Mouse (Mus musculus) midbrain, embryonic 16.5 days (tissue): ENCODE results near the gene Med27. TPM values are rescaled to one million over a fixed set of nuclear protein-coding genes. Genes with fewer than 3 reads are reported as not detected.

ENCODE experiments used
- microRNA-seq: library from miRNA; unstranded; fragments of <30 nt; microRNA quantifications from one replicate; pipeline ENCODE4, GENCODE M21; 2017
- polyA plus RNA-seq: library from polyadenylated mRNA; unstranded; fragments of >200 nt; fragmentation: Nextera tagmentation; extraction: Ambion mirVana; gene quantifications from 2 replicates; pipeline ENCODE4 v1.2.1, GENCODE M21; 2015

Med27 gene
- polyA plus RNA-seq, 1 experiment from 2014 or later = 70.6 TPM

Small RNA genes lying within 50 kb of the gene (microRNA-seq; reads per million reads assigned to microRNA genes)
- not detected for gene Mir133c

Other genes with a start within 250 kb of the Med27 start
- gene Setx, start 222.6 kb upstream of the Med27 start, polyA plus RNA-seq = 12.2 and 13.4 TPM in 2 replicates
- gene Ntng2, start 93.8 kb upstream of the Med27 start, polyA plus RNA-seq = 10.6 and 11.0 TPM in 2 replicates